Mouse (Mus musculus) B cell, adult 62 days (primary cell): ENCODE results near the gene Oprl1. TPM values are rescaled to one million over a fixed set of nuclear protein-coding genes. Genes with fewer than 3 reads are reported as not detected.

ENCODE experiments used
- total RNA-seq: library from RNA; stranded (reverse); gene quantifications from 4 replicates; pipeline ENCODE4 v1.2.4, GENCODE M21; 2023

Oprl1 gene
- total RNA-seq: 0.42 to 1.0 TPM (median 0.80 TPM) in 4 replicates

DNA sequence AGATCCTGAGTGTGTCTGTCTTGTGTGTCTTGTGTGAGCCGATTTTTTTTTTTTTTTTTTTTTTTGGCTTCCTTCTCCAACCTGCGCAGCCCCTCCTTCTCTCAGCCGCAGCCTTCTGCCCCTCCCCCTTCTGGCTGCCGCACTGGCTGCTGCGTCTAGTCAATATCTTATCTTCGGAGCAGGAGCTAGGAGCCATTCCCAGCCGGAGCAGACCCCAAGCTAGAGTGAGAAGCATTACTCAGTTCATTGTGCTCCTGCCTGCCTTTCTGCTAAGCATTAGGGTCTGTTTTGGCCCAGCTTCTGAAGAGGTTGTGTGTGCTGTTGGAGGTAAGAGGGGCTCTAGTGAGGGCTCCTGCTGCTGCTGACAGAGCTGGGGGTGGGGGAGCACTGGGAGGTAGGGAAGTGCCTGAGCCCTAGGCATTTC lies at the start of gene Oprl1:
Gene Oprl1, plus strand, starts transcription at position 114 of the 424 bp plus-strand sequence.

DNA sequence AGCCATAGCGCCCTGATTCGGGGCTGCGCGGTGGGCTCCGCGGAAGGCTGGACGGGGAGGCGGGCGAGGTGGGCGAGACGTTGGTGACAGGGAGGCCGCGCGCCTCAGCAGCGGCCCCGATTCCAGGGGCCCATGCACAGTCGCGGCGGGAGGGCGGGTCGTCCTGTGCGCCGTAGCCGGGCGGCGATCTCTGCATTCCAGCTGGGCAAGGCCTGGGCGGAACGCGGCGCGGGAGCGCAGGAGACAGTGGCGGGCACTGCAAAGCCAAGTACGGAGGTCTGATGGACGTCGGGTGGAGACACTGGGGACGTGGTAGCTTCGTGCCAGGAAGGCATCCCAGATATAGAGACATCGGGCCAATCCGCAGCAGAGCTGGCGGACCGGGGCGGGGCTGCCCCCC lies 43.5 kb upstream of the Oprl1 start, which contains the start of gene Sox18:
Gene Sox18, minus strand, starts transcription at position 315 of the 400 bp plus-strand sequence.

DNA sequence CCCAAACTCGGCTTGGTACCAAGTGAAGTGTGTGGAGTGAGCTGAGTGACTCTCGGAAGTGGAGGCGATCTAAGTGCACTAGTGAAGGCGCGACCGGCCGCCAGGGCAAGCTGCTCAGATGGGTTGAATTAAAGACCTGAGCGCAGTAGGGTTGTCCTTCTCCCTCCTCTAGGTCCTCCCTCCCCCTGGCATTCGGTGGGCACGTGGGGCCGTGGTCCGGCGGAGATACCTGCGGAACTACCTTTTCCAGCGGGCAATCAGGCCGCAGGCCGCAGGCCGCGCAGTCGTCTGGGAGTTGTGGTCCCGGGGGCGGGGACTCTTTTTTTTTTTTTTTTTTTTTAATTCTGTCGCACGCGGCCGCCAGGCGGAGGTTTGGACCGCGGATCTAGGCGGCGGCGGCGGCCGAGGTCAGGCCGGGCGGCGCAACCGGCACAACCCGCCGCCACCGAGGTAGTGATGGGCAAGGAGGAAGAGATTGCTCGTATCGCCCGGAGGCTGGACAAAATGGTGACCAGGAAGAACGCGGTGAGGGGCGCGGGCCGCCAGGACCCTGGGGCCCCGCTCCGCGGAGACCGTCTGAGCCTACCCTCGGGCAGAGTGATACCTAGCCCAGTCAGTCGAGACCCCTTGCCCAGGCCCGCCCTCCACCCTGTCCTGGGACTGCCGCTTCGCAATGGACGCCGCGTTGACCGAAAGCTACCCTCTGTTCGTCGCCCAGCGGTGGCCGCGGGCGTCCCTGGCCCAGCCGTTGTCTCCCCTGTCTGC lies 34.7 kb upstream of the Oprl1 start, which contains the start of gene Tcea2:
Gene Tcea2, plus strand, starts transcription at position 360 of the 765 bp plus-strand sequence.

DNA sequence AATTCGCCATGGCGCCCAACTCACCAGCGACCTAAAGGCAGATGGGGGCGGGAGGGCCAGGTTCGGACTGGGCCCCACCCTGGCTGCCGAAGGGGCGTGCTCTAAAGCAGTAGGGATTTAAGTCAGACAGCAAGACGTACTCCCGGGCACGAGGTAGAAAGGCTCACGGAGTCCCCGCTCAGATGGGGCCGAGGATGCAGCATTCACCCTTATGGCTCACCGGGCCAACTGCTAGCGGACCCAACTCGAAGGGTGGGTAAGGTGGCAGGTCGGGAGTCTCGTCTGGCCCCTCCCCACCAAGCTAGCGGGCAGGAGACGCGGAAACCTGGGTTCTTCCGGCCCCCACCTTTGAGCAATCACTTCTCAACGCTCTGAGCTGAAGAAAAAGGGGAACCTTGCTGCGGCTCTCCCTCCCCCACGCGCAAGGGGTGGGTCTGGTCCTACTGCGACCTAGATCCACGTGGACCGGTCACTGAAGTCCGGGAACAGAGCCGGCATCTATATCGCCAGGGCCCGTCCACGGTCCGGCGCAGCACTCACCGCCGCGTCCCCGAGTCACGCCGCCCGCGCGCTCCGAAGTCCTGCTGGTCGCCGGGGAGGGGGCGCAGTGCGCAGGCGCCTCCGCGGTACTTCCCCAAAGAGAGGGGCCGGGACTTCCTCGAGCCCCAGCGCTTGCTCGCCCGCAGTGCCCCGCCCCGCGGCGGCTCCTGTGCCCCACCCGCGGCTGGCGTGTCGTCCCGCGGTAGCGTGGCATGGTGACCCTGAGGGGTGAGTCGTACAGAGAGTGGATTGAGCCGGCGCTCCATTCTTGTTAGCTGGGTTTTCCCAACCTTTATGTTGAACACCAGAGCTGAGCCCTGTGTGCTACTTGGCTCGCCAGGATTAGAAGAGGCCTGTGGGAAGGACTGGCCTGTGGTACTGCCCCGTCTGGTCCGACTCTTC lies 21.2 kb upstream of the Oprl1 start, which contains the start of gene Rgs19:
Gene Rgs19, minus strand, starts transcription at position 639 of the 942 bp plus-strand sequence.

DNA sequence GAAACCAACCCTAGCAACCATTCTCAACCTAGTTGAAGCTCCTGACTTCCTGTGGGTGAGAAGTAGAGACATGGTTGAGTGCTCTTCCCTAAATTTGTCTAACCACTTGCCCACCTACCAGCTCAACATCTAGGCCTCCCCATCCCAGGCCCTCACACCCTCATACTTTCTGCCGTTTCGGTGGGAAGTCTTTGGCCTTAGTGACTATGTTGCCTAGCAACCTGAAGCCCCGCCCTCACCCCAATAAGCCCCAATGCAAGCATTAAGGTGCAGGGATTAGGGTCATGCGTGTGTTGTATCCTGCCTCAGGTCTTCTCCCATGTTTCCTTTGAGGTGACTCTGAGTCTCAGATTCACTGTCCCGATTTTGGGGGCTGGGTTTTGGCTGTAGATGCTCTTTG lies 16.6 kb upstream of the Oprl1 start, which contains the start of gene Lkaaear1:
Gene Lkaaear1, minus strand, starts transcription at position 202 of the 400 bp plus-strand sequence.

DNA sequence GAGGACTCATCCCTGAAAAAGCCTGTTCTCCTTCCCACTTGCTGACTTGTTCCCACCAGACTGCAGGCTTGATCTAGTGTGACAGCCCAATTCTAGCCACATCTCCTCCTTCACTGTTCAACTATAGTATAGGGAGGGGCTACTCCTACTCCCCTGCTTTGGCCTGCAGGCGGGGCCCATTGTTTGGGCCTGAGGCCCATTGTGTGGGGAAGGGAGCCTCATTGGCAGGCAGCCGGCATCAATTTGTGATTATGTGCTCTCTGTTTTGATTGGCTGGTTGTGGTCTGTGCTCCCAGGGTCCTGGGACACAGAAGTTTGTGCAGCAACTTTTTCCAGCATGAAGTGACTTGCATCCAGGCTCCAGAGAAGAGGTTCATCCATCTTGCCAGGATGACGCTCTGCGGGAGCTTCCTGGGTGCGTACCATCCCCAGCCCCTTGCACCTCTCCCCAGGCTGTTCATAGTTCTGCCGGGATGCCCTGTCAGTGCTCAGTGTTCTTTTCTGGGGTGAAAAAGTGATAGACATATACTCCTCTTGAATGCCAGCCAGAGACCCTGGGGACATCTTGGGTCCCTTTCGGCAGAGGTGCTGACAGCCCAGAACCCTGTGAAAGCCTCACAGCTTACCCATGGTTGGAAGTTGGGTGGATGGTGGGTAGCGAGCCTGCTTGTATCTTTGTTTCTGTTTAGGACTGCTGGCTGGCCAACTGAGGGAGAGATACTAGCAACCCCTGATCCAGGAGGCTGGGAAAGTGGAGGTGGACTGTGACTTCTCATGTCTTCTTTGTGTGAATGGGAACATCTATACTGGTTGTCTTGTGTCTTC lies 48.4 kb downstream of the Oprl1 start, which contains the start of gene Myt1:
Gene Myt1, plus strand, starts transcription at position 327 of the 825 bp plus-strand sequence.

Other genes with a start within 250 kb of the Oprl1 start
- 0.54 TPM in 1 of 4 replicates, not detected in the others for gene Abhd16b, start 221.8 kb upstream of the Oprl1 start, total RNA-seq
- 76.1 to 88.7 TPM (median 83.7 TPM) in 4 replicates for gene Tpd52l2, start 217.9 kb upstream of the Oprl1 start, total RNA-seq
- gene Dnajc5, start 194.5 kb upstream of the Oprl1 start, total RNA-seq: 114 to 126 TPM (median 121 TPM) in 4 replicates
- gene Uckl1, start 130.1 kb upstream of the Oprl1 start, total RNA-seq: 154 to 176 TPM (median 155 TPM) in 4 replicates
- 57.2 to 63.1 TPM (median 59.7 TPM) in 4 replicates for gene Prpf6, start 123.1 kb upstream of the Oprl1 start, total RNA-seq
- gene Zfp512b, start 122.2 kb upstream of the Oprl1 start, total RNA-seq: 43.7 to 53.6 TPM (median 48.1 TPM) in 4 replicates
- 11.7 to 13.1 TPM (median 13.0 TPM) in 4 replicates for gene Samd10, start 115.8 kb upstream of the Oprl1 start, total RNA-seq
- gene Gm29797, start 58.0 kb upstream of the Oprl1 start, total RNA-seq: not detected in 4 replicates
- not detected in 4 replicates for gene Sox18, start 43.4 kb upstream of the Oprl1 start, total RNA-seq
- 23.0 to 25.8 TPM (median 23.3 TPM) in 4 replicates for gene Tcea2, start 34.7 kb upstream of the Oprl1 start, total RNA-seq
- gene Rgs19, start 21.0 kb upstream of the Oprl1 start, total RNA-seq: 147 to 159 TPM (median 155 TPM) in 4 replicates
- gene Lkaaear1, start 16.6 kb upstream of the Oprl1 start, total RNA-seq: not detected in 4 replicates
- gene Myt1, start 48.3 kb downstream of the Oprl1 start, total RNA-seq: not detected in 4 replicates
- 40.4 to 49.8 TPM (median 44.9 TPM) in 4 replicates for gene Pcmtd2, start 122.8 kb downstream of the Oprl1 start, total RNA-seq
- gene Polr3k, start 149.3 kb downstream of the Oprl1 start, total RNA-seq: 9.0 to 16.8 TPM (median 10.7 TPM) in 4 replicates